Mouse (Mus musculus): ENCODE measurements around the gene Cend1.
"Not testable (repeated sequence)": the region's sequence is repeated elsewhere in the genome, so short reads cannot be mapped to it uniquely, and the experiment has no call there.

Gene Cend1

DNA sequence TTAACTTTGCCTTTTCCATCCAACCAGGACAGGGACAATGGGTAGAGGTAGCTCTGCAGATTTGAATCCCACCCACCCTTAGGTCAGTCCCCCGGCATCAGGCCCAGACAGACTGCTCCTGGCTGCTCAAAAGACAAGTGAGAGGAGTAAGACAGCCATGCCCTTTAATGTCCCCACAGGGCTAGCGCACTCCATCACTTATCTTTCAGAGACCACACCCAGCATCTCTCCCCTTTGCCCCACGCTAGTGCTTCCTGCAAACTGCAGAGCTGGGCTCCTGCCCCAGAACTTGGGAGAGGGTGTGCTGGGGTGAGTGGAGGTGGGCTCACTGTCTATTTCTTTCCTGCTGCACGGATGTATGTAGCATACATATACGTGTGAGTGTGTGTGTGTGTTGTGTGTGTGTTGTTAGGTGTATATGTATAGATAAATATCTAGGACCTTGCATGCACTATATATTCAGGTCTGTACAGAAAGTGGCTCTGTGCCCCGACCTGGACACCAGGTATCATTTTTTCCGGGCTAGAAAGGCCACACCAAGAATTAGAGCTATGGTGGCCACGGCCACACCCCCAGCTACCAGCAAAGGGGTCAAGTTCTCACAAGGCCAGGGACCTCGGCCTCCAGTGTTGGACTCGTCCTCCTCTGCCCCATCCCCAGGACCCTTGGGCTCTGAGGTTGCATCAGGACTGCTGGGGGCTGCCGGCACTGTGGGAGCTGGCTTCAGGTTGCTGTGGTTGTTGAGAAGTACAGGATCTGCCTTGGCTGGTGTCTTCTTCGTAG, 2.2 kb downstream of the Cend1 start:
- DNase-seq = no peak

DNA sequence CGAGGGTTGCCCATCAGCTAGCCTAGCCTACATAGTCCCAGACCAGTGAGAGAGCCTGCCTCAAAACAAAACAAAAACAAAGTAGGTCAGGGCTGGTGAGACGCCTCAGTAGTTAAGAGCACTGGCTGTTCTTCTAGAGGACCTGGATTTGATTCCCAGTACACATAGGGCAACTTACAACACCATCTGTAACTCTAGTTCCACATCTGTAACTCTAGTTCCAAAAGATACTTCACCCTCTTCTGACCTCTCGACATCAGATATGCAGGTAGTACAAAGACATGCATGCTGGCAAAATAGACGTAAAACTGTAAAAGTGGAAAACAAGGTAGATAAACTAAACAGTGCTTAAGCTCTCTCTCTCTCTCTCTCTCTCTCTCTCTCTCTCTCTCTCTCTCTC, 5.5 kb downstream of the Cend1 start:
- DNase-seq = no peak

DNA sequence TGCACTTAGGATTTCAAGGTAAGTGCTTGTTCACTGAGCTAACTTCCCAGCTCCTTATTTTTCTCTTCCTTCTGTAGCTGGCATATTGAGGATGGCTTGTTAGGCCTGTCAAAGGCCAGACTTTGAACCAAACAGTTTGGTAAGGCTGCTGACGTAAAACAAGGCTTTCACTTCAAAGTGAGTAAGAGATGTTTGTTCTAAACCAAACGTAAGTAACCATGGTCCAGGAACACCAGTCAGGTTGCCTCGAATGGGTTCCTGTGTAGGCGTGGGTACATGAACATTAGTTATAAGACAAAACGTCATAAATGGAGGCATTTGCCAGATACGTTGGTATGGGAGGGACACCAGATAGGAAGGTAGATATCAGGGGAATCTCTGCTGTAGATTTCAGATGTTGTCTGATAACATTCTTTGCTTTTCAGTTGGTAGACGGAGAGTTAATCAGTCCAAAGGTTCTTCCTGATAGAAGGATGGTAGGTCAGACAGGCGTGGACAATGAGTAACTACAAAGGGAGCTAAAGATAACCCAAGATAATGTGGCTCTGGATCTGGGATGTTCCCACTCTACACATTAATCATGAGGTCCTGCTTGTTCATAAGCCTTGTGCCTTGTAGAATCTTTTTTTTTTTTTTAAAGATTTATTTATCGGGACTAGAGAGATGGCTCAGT, 9.1 kb downstream of the Cend1 start:
- no peak for DNase-seq

DNA sequence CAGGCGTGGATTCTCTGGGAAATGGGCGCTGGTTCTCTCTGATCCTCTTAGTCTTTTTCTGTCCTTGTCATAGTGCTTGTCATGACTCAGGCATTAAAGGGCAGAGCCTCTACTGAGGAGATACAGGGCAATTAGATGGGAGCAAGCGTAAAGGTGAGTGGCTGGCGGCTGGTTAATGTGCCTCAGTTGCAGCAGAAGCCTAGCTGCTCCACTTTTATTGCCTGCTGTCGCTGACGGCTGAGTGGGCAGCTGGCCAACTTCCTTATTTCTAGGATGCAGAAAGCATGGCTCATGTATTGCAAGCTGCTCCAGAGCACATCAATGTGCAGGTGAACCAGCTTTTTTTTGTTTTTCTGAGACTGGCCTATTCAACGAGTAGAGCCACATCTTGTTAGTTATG, 10.3 kb downstream of the Cend1 start:
- DNase-seq = no peak

DNA sequence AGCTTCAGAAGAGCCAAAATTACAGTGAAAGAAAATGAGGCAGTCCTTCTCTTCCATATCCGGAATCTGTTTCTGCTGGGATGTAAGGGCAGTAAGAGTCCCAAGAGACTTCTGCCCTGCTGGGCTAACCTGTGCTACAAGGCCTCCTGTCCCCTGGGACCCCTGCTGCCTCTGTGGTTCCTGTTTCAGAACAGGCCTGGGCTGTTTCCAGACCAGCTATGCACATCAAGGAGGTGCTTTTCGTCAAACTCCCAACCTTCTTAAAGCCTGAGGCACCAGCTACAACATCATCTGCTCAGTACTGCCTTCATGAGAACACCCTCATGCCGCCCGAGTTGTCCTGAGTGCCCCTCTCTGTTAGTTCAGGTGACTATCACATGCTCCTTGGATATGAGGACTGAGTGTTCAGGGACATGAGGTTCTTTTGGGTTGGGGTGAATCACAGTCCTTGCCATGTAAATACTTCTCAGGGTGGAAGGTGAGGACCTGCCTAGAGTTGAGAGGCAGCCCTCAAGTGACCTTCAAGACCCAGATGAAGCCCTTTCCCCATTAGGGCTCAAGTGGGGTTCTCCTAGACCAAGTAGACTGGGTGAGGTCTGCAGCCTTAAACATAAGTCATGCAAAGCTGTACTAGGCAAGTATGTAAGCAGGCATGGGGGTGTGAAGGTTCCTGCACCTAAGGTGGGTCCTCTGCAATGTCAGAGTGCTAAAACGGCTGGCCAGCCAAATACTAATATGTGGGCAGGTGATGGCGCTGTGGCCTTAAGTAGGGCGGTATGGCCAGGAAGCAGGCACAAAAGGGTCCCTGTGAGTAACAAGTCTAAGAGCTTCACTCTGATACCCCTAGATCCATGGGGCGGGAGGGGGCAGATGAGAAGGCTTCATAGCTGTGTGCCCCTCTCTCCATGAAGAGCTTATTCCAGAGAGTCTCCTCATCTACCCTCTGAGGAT, 11.3 kb downstream of the Cend1 start:
- DNase-seq = no peak

DNA sequence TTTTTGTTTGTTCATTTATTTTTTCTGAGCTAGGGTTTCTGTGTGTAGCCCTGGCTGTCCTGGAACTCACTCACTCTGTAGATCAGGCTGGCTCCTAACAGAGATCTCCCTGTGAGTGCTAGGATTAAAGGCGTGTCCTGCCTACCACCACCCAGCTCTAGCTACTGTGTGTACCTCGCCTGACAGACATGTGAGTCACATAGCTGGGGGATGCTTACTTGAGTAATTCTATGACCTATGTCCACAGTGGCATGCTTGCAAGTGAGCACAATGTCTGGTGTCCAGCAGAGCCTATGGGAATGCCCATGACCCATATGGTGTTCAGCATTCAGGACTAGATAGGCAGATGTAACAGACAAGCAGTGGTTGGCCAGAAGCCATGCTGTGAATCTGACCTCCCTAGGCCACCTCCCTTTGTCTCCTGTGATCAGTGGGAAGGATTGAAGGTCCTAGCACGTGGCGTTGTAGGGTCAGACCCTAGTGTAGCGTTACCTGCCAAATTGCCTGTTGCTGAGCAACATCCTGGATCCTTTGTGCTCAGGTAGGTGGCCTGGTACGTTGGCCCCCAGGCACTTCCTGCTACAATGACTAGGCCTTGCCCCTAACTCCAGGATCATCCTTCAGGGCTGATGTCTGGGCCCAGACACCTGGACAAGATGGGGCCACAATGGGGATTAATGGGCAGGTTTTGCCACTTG, 13.0 kb downstream of the Cend1 start:
- no peak for DNase-seq

DNA sequence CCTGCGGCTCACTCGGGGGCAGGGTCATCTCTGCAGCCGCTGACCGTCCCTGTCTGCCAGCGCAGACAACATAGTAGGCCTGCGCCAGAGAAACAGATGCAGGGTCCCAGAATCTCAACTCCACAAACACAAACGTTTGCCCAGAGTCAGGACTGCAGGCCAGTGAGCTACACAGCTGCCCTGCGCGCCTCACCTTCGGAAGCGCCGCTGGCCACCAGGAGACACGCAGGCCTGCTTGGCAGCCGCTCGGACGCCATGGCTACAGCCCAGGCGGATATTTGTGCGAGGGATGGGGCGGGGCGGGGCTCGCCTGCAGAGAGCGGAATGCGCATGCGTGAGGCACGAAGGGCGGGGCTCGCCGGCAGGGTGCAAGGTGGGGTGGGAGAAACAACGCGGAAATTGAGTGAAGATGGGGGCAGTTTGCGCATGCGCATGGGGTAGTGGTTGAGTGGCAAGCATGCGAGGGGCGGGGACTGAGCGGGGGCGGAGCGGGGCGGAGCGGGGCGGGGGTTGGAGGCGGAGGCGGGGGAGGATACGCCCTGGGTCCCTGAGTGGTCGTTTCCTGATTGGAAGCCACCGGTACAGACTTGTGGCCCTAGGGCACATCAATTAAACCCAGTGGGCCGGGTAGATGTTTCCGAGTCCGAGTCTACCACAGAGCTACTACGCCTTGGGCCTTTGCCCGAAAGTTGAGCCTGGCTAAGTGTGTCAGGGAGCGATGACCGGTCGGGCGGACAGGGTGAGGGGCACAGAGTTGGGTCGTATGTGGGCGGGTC, 15.3 kb downstream of the Cend1 start, which contains the start of gene Gatd1:
Gene Gatd1, minus strand, starts transcription at position 328 of the 776 bp plus-strand sequence.
- peak; percentile 99 for DNase-seq

DNA sequence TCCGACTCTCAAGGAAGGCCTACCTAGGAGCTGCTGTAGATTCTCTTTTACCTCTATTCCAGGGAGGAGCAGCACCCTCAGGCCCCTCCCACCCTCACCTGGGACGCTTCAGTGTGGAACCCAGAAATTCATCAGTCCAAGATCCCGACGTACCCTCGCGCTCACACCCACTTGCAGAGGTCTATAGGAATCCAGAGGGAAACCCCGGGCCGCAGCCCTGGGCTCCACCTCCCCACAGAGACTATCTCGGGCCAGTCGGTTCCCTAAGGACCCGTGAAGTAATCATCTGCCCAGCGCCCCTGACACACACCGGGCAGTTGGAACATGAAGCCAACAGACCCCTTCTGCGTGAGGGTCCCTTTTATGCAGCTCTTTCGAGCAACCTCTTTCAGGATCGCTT, 16.0 kb downstream of the Cend1 start:
- peak in 1 of 2 experiments; percentile 24 for DNase-seq

DNA sequence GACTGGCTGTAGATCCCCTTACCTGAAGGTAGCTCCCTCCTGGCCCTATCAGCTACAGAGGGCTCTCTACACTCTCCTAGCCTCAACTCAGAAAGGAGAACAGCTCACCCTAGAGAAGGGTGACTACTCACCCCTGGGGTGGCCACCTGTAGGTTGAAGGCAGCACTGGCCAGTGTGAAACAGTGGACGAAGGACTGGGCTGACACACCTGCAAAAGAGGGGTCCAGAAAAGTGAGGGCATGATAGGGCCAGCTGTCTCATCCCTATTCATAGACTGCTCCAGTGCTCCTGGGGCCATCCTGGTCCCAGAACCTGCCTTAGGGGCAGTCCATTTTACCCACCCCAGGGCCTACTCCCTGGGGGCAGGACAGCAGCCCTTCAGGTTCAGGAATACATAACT, 17.6 kb downstream of the Cend1 start:
- no peak for DNase-seq

DNA sequence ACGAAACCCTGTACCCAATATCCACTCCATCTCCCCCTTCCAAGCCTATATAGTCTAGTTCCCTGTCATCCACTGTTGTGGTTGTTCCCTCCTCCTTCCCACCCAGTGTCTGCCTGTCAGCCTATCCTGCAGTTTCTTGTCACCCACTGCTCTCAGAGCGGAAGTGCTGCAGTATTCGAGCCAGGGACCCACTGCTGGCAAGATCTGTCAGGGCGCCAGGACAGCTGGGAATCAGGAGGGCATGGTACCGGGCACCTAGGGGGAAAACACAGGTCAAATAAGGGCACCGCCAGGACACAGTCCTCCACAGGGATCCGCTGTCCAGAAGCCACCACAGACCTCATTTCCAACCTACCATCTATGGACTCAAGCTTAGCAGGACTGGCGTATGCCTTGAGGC, 18.7 kb downstream of the Cend1 start:
- no peak for DNase-seq

DNA sequence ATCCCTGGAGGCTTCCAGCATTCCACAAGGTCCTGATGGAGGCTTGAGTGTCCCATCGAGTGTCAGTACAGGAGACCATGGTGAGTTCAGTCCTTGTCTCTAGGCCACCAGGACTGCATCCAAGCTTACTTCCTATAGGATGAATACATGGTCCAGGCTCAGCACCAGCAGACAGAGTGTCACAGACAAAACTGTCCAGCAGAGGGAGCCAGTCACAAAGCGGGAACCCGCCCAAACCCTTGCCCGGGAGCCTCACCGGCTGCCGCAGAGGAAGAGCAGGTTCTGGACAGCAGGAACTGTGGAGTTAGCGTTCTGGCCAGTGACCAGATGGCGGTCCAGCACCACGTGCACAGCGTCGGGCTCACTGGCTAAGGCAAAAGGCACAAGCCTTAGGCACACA, 20.5 kb downstream of the Cend1 start:
- DNase-seq = peak; percentile 67 to 79

DNA sequence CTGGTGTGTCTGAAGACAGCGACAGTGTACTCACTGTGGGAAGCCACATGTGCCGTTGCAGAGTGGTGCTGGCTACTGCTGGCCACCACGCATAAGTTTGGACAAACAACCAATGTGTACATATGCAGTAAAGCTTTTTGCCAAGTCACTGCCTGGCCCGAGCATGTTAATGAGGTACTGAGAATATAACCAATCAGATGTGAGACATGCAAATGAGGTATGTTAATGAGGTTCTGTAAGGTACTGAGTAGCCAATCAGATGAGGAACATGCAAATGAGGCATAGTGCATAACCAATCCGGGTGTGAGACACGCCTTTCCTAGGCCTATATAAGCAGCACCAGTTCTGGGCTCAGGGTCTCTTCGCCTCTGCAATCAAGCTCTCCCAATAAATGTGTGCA, 21.6 kb downstream of the Cend1 start:
- DNase-seq = not testable (repeated sequence)

DNA sequence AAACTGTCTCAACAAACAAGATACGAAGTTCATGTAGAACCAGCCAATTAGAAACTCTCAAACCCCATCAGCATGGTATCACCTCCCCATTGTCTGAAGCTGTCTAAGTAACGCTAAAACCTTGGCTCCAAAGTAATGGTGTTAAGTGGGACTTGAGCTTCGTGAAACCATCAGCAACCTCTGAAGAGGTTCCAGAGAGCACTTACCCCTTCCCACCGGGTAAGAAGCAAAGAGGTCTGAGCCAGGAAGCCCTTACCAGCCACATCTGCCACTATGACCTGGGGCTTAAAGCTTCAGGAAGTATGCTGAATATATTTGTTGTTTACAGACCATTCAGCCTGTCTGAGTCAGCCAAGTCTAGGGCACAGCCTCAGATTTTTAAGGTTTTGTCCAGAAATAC, 23.8 kb downstream of the Cend1 start:
- no peak for DNase-seq

DNA sequence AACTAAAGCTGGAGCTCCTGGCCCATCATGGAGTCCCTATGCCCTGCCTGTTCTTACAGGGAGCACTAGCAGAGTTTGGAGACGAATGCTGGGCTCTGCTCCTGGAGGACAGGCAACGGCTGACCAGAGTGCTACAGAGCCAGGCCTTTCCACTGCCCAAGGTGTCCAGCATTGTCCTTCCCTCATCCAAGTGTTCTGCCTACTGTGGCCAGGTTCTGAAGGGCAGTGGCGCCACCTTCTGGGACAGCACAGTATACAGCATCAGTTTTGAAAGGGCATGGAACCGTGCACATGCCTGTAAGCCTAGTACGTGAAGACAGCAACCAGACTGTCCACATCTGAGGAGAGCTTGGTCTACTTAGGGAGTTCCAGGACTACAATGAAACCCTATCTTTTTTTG, 26.0 kb downstream of the Cend1 start:
- DNase-seq = peak in 1 of 2 experiments; percentile 48

DNA sequence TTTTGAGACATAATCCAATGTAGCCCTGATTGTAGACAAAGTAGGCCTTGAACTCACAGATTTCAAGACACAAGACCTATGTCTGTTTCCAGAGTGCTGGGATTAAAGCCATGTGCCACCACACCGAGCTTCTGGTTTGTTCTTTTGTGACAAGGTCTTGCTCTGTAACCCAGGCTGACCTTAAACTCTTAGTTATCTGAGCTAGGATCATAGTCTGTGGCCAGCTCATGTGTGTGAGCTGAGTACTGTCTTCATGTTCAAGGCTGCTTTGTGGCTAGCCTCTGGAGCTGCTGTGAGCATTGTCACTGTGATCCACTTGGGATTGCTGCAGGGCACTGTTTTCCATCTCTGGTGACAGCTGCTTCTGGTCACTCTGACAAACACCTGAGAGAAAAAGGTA, 33.9 kb downstream of the Cend1 start:
- no peak for DNase-seq

DNA sequence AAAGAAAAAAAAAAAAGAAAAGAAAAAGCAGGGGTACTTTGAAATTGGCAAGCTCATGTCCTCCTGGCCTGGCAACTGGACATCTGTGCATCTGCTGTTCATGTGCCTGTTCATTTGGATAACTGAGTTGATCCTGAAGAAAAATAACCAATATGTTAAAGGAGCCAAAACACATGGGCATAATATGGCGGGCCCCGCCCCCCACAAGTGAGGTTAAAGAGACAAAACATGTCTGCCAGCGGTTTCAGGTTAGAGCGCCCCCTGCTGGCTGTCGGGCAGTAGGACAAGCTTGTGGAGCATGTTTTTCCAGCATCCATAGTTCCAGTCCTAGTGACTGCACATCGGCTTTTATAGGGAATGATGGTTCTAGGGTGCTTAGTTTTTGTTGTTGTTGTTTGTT, 34.5 kb downstream of the Cend1 start:
- DNase-seq = peak; percentile 38 to 65

DNA sequence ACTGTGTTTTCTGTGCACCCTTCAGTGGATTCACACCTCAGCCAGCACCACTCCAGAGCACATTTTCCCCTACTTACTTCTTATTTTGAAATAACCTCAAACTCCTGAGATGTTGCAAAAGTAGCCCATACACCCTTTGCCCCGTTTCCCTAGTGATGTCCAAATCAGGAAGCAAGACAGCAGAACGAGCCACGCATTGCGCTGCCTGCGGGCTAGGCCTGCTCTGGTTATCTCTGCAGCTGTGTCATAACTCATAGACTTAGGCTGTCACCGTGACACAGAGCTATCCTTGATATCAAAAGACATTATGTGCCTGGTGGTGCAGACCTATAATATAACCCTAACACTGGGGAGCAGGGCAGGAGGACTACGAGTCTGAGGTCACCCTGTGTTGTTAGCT, 35.1 kb downstream of the Cend1 start:
- no peak for DNase-seq

DNA sequence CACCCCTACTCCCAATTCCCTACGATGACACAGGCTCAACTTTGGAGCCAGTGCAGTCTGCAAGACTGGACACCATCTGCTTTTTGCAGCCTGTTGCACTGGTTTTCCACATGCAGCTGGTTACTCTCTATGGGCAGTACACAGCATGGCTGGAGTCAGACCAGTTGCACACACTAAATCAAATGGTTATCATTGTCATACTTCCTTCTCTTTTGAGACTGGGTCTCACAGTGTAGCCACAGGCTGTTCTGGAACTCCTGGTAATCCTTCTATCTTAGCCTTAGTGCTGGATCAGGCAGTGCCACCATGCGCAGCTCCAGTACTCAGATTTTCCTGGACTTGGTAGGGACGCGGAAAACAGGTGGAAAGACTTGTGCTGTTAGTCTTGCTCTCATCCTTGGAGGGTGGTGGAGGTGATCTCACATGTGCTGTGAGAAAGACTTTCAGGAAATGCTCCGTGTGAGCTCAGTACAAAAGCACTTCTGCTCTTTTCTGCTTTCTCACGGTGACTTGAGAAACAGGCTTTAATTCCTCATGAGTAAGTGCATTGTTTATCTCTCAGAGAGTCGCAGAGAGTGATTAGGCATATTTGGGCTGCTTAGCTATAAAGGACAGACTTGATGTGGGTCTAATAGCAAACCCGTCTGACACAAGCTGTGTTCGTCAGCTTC, 36.6 kb downstream of the Cend1 start:
- DNase-seq = no peak

DNA sequence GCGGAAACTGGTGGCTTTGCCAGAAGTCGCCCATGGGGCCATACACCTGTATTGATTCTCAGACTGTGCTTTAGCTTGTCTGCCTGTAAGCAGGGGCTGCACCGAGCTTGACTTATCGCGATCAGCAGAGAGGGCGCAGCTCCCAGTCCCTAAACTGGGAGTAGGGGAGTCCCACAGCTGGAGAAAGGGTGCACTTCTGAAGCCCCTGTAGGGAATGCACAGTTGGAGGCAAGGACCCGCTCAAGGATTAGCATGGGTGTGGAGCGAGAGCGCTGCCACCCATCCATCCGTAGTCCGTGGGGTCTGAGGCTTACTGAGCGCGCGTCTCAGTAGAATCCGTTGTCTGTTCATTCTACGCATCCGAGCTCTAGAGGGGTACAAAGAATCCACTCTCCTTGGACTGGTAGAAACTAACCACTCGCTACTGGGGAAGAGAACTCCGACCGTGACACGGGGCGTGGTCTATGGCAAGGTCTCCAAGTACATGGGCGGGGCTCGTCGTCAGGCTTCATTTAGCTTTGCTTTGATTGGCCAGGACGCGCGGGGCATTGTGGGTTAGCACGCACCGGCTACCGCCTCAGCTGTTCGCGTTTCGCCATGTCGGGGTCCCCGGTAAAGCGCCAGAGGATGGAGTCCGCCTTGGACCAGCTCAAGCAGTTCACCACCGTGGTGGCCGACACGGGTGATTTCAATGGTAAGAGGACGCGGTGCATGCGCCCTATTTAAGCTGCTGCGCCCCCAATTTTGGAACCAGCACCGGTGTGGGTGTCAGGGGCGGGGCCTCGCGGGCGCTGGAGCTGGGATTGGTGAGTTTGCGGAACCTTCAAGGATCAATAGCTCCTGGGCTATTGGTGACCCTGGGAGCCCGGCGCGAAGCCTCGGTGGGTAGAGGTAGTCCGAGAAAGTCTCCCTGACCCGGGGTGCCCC, 37.4 kb downstream of the Cend1 start, which contains the start of gene Taldo1:
Gene Taldo1, plus strand, starts transcription at position 575 of the 927 bp plus-strand sequence.
- DNase-seq = peak; percentile 93 to 98
